Mouse (Mus musculus) erythroblast, adult 5-6 weeks (primary cell): ENCODE data around the gene Mul1. TPM values are rescaled to one million over a fixed set of nuclear protein-coding genes. Genes with fewer than 3 reads are reported as not detected.

ENCODE experiments used
- ATAC-seq: replicated peaks from 2 replicates; pipeline ENCODE4 v1.8.0; 2016; ENCODE audit warnings: moderate number of reproducible peaks, mild to moderate bottlenecking, moderate TSS enrichment, inconsistent platforms; ENCODE audit not compliant: poor library complexity, low FRiP score, severe bottlenecking
- total RNA-seq, 2 experiments: library from RNA; stranded (forward) in 1 of 2; stranded (reverse) in 1 of 2; fragments of 150-400 nt in 1 of 2; fragments of 200-764, 138-1000 nt in 1 of 2; gene quantifications; 2 replicates each; pipeline versions ENCODE4 v1.2.3 to v1.2.4; 2015 to 2017; ENCODE audit warnings: low replicate concordance in 2 of 2

Mul1 gene
- total RNA-seq, 2 experiments from 2014 or later: 3.7 to 3.8 TPM

- ATAC-seq: no peak
Observed at GRCm38 (mm10) chr4:138429778-138430177, 4.7 kb upstream of the Mul1 start.

- ATAC-seq: no peak
Observed at GRCm38 (mm10) chr4:138431340-138431739, 3.1 kb upstream of the Mul1 start.

DNA sequence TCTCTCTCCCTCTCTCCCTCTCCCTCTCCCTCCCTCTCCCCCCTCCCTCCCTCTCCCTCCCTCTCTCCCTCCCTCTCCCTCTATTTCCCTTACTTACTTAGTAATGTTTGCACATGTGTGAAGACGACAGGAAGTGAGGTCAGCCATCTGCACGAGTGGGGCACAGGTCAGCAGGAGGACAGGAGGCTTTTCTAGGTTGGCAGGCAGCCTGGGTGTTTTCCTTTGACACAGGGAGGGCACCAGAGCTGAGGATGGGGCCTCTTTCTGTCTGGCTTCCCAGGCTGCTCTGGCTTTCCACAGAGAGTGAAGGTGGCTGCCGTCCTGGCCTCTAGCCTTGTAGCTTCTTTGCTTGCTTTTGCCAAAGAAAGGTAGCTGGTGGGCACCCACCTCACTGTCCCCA lies 5.6 kb downstream of the Mul1 start:
- no peak for ATAC-seq

DNA sequence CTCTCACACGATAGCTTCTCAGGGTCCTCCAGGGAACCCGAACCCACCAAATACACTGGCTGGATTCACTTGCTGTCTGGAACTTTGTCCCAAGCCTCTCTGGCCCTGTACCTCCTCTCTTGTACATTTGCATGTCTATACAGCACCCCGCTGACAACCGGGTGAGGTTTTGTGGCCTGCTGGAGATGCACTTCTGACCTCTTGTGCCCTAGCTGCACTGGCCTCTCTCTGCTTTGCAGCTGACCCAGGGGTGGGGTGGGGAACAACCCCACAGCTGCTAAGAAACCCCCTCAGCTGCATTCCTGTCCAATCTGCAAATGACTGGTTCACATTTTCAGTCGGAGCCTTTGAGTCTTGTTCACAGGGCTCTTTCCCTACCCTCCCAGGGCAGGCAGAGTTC lies 10.5 kb downstream of the Mul1 start:
- no peak for ATAC-seq

DNA sequence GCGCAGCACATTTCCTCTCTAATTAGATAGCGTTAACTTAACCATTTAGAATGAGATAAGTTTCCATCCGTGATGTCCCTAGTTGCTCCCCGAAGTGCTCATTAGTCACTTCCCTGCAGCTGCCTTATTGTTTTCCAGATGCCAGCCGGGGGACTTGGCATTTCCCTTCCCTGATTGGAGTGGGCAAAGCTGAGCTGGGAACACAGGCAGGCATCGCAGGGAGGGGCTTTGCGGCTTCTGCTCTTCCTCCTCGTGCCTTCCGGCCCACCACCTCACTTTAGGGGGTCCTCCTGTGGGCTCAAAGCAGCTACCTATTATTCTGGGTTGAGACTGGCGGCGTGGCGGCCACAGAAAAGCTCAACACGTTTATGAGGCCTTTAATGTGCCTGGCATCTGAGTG lies 12.5 kb downstream of the Mul1 start:
- ATAC-seq: no peak; the same call in 1 of the 2 replicates

DNA sequence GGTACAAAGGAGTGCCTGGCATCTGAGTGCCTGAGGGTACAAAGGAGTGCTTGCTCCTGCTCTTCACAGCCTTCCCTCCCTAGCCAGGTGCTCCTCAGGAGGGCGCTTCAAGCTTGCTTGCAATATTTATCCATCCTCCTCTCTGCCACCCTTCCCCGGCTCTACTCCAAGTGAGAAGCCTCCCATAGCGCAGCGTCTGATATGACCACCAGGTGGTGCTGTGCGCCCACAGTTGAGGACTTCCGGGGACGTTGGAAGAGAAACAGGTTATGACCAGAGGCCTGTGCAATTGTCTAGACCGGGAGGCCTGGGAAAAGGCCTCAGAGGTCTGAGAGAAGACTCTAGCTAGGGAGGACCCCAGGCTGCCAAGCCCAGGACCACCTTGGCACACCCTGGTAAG lies 12.9 kb downstream of the Mul1 start:
- peak; percentile 86 for ATAC-seq

- no peak for ATAC-seq
Observed at GRCm38 (mm10) chr4:138447827-138448602, 13.5 kb downstream of the Mul1 start.

DNA sequence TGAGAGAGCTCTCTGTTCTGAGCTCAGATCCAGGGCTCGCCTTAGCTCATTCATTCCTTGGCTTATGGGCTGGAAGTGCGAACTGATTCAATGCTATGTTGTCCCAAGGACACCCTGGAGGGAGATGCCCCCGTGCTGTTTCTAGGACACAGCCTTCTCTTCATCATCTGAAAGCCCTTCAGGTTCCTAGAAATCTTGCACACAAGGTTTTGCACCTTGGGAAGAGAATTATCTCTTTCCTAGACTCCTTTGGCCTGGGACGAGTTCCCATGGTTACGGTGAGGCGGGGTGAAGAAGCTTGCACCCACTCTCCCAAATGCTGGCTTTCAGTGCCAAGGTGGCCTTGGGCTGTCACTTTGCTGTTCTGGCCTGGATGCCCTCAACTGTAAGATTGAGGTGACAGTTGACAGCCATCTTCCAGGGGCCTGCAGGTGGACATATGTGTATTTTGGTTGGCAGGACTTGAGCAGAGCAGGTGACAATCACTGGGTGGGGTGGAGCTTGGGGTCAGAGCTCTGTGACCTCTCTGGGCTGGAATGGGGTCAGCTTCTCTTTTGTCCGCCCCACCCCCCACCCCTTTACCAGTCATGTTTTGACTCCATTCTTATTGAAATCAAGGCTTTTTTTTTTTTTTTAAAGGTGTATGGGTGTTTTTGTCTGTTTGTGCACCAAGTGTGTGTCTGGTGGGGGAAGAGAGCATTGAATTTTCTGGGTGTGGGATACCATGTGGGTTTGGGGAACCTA lies 14.6 kb downstream of the Mul1 start:
- ATAC-seq: no peak

GRCm38 (mm10) chr4:138449636-138450314 lies 15.3 kb downstream of the Mul1 start:
- ATAC-seq: no peak

- ATAC-seq: no peak
Observed at GRCm38 (mm10) chr4:138452306-138453096, 18.0 kb downstream of the Mul1 start.

DNA sequence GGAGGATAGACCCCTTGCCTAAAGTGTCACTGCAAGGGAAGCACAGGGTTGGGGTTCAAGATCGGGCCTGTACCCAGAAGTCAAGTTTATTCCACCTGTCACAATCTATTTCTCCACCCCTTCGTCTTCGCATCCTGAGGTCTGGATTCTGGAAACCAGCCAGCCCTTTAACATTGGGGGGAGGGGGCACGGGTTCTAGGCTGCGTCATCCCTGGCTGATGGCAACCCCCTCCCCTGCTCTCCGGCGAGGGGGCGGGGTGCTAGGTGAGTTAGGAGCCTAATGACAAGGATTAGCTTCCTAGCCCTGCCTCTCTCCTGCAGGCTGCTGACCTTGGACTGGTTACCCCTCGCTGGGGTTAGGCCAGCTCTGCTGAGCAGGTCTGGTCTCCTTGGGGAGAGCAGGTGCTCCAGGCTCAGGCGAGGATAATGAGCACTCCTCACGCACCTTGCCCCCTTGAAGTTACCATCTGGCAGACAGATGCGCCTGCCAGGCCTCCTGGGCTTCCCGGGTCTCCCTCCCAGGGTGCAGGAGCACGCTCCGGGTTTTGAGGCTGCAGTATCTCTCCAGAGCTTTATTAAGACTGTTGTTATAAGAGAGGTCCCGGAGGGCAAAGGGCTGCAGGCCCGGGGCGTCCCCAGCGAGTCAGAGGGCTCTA lies 18.8 kb downstream of the Mul1 start:
- ATAC-seq: no peak

GRCm38 (mm10) chr4:138453753-138454570 lies 19.5 kb downstream of the Mul1 start, which contains the start of gene Camk2n1:
Camk2n1 (plus strand) TSS chr4:138454314.
- ATAC-seq: no peak

DNA sequence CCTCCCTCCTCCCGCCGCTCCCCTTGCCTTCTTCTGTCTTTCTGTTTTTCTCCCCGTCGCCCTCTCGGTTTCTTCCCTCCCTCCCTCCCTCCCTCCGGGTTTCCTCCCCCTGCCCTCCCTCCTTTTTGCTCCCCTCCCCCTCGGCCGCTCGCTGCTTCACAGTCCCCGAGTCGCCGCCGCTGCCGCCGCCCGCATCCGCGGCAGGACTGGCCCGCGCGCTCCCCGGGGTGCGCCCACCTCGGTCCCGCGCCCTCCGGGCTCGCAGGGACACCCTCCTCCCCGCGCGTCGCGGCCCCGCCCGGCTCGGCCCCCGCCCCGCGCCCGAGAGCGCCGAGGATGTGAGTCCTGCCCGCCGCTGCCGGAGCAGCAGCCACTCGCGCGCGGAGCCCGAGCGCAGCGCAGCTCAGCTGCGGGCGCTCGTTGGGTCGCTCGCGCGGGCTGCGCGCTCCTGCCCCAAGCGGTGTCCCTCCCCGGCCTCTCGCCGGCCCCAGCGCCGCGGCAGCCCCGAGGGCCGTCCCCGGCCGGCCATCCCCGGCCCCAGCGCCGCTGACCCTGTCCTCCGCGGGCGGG lies 20.2 kb downstream of the Mul1 start:
- ATAC-seq: no peak

GRCm38 (mm10) chr4:138455141-138455955 lies 20.9 kb downstream of the Mul1 start:
- ATAC-seq: no peak

GRCm38 (mm10) chr4:138455956-138456341 lies 21.5 kb downstream of the Mul1 start:
- ATAC-seq: no peak

DNA sequence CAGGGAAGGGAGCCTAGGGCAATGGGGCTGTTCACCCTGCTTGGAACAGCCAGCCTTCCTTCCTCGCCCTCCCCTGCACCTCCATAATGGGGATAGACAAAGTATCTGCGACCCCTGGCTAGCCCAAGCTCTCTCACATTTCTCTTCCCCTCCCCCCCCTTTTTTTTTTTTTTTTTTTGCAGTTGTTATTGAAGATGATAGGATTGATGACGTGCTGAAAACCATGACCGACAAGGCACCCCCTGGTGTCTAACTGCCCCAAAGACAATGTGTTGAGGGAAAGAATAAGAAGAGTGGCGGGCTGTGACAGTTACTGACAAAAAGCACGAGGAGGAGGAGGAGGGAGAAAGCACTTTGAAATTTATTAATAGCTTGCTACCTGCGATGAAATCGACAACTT lies 22.1 kb downstream of the Mul1 start:
- no peak for ATAC-seq

GRCm38 (mm10) chr4:138457091-138457490 lies 22.6 kb downstream of the Mul1 start:
- ATAC-seq: no peak
